Mouse (Mus musculus) bone marrow macrophage, adult 2 months (primary cell): ENCODE measurements around the gene Zfp790. TPM values are rescaled to one million over a fixed set of nuclear protein-coding genes. Genes with fewer than 3 reads are reported as not detected.
A peak's percentile ranks its signal among the peaks of the same experiment; 100 is the strongest.

Experiments used
- H3K27ac ChIP-seq: 2 replicates; pipeline ENCODE4 v1.5.1; 2012; ENCODE audit warnings: low read depth, low read length; ENCODE audit not compliant: insufficient read depth
- H3K4me1 ChIP-seq: 2 replicates; pipeline ENCODE4 v1.6.1; 2012; ENCODE audit warnings: low read length; ENCODE audit not compliant: control insufficient read depth, insufficient read depth
- H3K4me3 ChIP-seq: 2 replicates; pipeline ENCODE4 v1.5.1; 2012; ENCODE audit warnings: mild to moderate bottlenecking, low read length, moderate library complexity; ENCODE audit not compliant: insufficient read depth
- CTCF ChIP-seq: IDR thresholded peaks from 2 replicates; pipeline ENCODE4 v1.5.1; 2012; ENCODE audit warnings: low read depth, mild to moderate bottlenecking, low read length, moderate library complexity
- POLR2A ChIP-seq: IDR thresholded peaks from 2 replicates; pipeline ENCODE4 v1.6.1; 2012; ENCODE audit warnings: mild to moderate bottlenecking, low read depth, low read length, borderline replicate concordance
- polyA plus RNA-seq: library from polyadenylated mRNA; stranded (reverse); fragments of >200 nt; gene quantifications from 2 replicates; pipeline ENCODE4 v1.2.4, GENCODE M21; 2012; ENCODE audit not compliant: missing spikeins, insufficient read depth, insufficient read length

The Zfp790 gene
- polyA plus RNA-seq, 1 experiment: 9.5 TPM

GRCm38 (mm10) chr7:29785888-29786287 is 30.0 kb upstream of the Zfp790 start:
- H3K4me3 ChIP-seq: no peak overlapping the region
- H3K4me1 ChIP-seq: no peaks in the 10 kb centered on the region
- TF ChIP-seq POLR2A (no peak), CTCF (no peak)
- H3K27ac ChIP-seq: no peak overlapping the region

DNA sequence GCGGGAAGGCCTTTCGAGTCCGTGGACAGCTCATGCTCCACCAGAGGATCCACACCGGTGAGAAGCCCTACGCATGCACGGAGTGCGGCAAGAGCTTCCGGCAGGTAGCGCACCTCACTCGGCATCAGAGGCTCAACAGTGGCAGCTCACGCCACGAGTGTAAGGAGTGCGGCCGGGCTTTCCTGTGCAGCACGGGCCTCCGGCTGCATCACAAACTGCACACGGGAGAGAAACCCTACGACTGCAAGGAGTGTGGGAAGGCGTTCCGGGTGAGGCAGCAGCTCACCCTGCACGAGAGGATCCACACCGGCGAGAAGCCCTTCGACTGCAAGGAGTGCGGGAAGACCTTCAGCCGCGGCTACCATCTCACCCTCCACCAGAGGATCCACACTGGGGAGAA is 23.0 kb upstream of the Zfp790 start:
- no peaks in the 10 kb centered on the region for H3K4me1 ChIP-seq
- no peak overlapping the region for H3K4me3 ChIP-seq
- TF ChIP-seq POLR2A (no peak), CTCF (no peak)
- H3K27ac ChIP-seq: no peak overlapping the region

GRCm38 (mm10) chr7:29807046-29807445 is 8.9 kb upstream of the Zfp790 start:
- Histone ChIP-seq H3K4me3 (no peak overlapping the region), H3K4me1 (0 out of 2 replicates have a peak, but pooled peaks cover under 1% of the 10 kb centered on the region), H3K27ac (no peak overlapping the region)
- TF ChIP-seq CTCF (no peak), POLR2A (no peak)

GRCm38 (mm10) chr7:29812244-29812643 is 3.7 kb upstream of the Zfp790 start:
- no peak for TF ChIP-seq CTCF
- no peak for TF ChIP-seq POLR2A
- no peak overlapping the region for H3K27ac ChIP-seq
- peaks cover 15% of the 10 kb centered on the region for H3K4me1 ChIP-seq
- no peak overlapping the region for H3K4me3 ChIP-seq

- Histone ChIP-seq H3K27ac (no peak overlapping the region), H3K4me1 (peaks cover 20% of the 10 kb centered on the region), H3K4me3 (peak overlapping the region; percentile 95; the same call in 1 of the 2 replicates)
- TF ChIP-seq POLR2A (no peak), CTCF (no peak)
Measured at GRCm38 (mm10) chr7:29814381-29814780, 1.5 kb upstream of the Zfp790 start.

DNA sequence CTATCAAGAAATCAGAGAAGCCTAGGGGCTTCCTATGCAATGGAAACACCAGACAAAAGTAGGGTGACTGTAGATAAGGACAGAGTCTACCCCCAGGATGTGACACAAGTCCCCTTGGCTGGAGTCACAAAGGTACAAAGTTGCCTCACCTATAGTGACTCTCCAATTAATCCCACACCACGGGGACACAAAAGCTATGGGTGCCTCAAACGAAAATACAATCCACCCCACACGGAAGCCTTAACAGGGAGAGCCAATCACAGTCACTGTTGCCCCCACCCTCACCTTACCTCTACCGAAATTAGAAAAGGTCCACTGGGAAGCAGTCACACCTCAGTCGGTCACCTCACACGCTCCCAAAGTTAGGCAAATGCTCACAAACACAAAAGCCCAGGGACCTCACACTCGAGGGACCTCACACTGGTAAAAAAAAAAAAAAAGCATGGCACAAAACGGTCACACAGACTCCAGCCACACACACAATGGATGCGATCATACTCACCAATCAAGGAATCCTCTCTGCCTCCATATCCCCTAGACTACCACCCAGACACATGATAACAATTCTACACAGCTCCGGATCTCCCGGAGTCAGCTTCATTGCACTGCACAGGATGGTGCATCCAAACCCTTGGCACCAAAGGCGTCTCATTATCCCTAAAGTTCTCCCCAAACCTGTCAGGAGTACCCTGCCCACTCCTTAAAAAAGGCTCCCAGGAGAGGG is 691 bp upstream of the Zfp790 start:
- Histone ChIP-seq H3K27ac (peak overlapping the region; percentile 58), H3K4me3 (peak overlapping the region; percentile 95), H3K4me1 (peaks cover 20% of the 10 kb centered on the region)
- TF ChIP-seq CTCF (no peak), POLR2A (no peak)

DNA sequence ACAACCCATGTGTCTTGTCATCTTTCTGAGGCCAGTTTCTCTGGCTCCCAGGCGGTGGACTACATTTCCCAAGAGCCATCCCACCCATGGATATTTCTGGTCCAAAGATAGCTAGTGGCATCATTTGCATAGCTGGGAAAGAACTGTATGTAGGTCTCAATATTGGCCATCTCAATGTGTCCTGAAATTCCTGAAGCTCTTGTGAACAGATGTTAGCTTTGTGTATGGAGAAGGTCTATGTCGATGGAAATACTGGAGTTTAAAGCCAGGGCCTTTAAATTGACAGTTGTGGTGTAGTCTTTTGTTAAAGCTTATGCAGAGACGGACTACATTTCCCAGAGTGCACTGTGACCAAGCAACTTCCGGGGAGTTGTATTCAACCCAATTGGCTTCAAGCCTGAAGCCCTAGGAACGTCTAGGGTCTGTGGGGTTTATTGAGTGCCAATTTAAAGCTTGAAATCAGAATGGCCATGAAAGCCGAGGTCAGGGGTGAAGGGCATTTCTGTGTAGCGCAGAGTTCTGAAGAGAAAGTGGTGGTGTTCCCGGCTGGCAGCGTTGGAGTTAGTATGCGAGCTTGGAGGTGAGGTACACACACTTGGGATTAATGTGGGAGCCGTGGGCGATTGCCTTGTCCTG is 2.8 kb downstream of the Zfp790 start:
- Histone ChIP-seq H3K27ac (no peak overlapping the region), H3K4me3 (peak overlapping the region; percentile 75), H3K4me1 (peaks cover 20% of the 10 kb centered on the region)
- no peak for TF ChIP-seq POLR2A
- no peak for TF ChIP-seq CTCF

GRCm38 (mm10) chr7:29828001-29828400 is 12.1 kb downstream of the Zfp790 start:
- Histone ChIP-seq H3K27ac (no peak overlapping the region), H3K4me3 (no peak overlapping the region), H3K4me1 (no peaks in the 10 kb centered on the region)
- TF ChIP-seq CTCF (no peak), POLR2A (no peak)

- H3K4me3 ChIP-seq: no peak overlapping the region
- H3K4me1 ChIP-seq: no peaks in the 10 kb centered on the region
- no peak overlapping the region for H3K27ac ChIP-seq
- TF ChIP-seq POLR2A: no peak
- TF ChIP-seq CTCF: no peak
Measured at GRCm38 (mm10) chr7:29829804-29830203, 13.9 kb downstream of the Zfp790 start.

DNA sequence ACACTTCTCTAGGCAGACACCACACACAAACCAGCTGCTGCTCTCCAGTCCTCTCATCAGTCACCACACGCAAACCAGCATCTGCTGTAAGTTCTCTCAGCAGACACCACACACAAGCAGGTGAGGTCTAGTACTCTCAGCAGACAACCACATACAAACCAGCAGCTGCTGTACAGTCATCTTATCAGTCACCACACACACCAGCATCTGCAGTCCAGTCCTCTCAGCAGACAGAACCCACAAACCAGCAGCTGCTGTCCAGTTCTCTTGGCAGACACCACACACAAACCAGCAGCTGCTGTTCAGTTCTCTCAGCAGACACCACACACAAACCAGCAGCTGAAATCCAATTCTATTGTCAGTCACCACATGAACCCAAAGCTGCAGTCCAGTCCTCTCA is 20.9 kb downstream of the Zfp790 start:
- H3K4me3 ChIP-seq: no peak overlapping the region
- TF ChIP-seq CTCF (no peak), POLR2A (no peak)
- H3K27ac ChIP-seq: no peak overlapping the region
- no peaks in the 10 kb centered on the region for H3K4me1 ChIP-seq
